Mouse (Mus musculus) brown adipose tissue, adult 24 weeks (tissue): ENCODE measurements at regions not wholly inside any gene's neighbourhood (a gene's known extent, or its start where the extent isn't known, plus 50 kb on each side); places are given as distances from the start of the nearest gene placed in this dataset.

Experiments used
- H3K27ac ChIP-seq: fragments of 200-500 bp; replicated peaks from 2 replicates; pipeline ENCODE4 v1.5.1; 2012; ENCODE audit warnings: low read depth, mild to moderate bottlenecking, low read length
- H3K4me1 ChIP-seq: fragments of 200-500 bp; 2 replicates; pipeline ENCODE4 v1.6.1; 2012; ENCODE audit warnings: low read length, mixed read lengths; ENCODE audit not compliant: control insufficient read depth, insufficient read depth, insufficient read length
- H3K4me3 ChIP-seq: fragments of 200-500 bp; 2 replicates; pipeline ENCODE4 v1.5.1; 2012; ENCODE audit warnings: low read depth, mild to moderate bottlenecking, low read length, moderate library complexity; ENCODE audit not compliant: insufficient read depth

GRCm38 (mm10) chr10:16545445-16545844 lies 1177.6 kb upstream of the Cited2 start:
- H3K27ac ChIP-seq: no peak overlapping the region

GRCm38 (mm10) chr10:16552861-16553635 lies 1170.0 kb upstream of the Cited2 start:
- Histone ChIP-seq H3K4me1 (no peaks in the 10 kb centered on the region), H3K4me3 (no peak overlapping the region), H3K27ac (no peak overlapping the region)

More at GRCm38 (mm10) chr10:16545445-16545844, 1177.6 kb upstream of the Cited2 start:
- Histone ChIP-seq H3K4me3 (no peak overlapping the region), H3K4me1 (no peaks in the 10 kb centered on the region)

DNA sequence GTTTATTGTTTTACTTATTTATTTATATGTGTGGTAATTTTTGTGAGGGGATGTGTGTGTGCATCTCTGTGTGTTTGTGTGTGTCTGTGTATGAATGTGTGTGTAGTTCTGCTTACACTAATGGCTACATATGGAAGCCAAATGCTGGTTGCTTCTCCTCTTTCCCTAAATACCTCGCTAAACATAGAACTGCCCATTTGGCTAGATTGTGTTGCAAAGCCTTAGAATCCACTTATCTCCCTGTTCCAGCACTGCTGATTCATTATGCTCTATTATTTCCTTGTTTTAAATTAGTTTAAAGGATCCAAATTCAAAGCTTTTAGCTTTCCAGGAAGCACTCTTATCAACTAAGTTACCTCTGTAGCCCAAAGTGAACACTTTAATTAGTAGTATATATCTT lies 1148.5 kb upstream of the Cited2 start:
- Histone ChIP-seq H3K4me3 (no peak overlapping the region), H3K4me1 (no peaks in the 10 kb centered on the region), H3K27ac (no peak overlapping the region)

DNA sequence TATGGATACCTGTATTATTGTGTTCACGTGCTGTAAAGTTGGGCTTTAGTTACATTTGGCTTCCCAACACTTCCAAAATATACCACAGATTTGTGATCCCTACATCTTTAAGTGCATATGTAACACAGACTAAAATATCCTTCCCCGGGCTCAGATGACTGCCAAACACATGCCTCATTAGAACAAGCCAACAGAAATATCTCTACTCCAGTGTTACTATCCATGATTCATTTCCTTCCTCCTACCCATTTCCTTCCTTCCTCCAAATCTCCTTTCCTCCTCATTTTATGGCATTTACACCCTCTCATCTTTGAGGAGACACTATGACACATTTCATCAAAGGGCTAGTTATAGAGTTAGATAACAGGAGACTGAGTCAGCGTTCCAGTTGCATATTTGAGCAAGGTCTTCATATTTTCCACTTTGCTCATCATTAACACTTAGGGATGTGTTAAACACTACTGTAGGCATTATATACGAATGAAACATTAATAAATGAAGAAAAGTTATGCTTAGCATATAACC lies 1144.4 kb upstream of the Cited2 start:
- Histone ChIP-seq H3K4me1 (no peaks in the 10 kb centered on the region), H3K27ac (no peak overlapping the region), H3K4me3 (no peak overlapping the region)

- Histone ChIP-seq H3K4me3 (no peak overlapping the region), H3K4me1 (no peaks in the 10 kb centered on the region), H3K27ac (no peak overlapping the region)
Measured at GRCm38 (mm10) chr10:16580200-16580599, 1142.8 kb upstream of the Cited2 start.

- no peak overlapping the region for H3K27ac ChIP-seq
- no peaks in the 10 kb centered on the region for H3K4me1 ChIP-seq
- H3K4me3 ChIP-seq: no peak overlapping the region
Measured at GRCm38 (mm10) chr10:16588833-16589232, 1134.2 kb upstream of the Cited2 start.

- no peaks in the 10 kb centered on the region for H3K4me1 ChIP-seq
- no peak overlapping the region for H3K4me3 ChIP-seq
- no peak overlapping the region for H3K27ac ChIP-seq
Measured at GRCm38 (mm10) chr10:16589399-16589798, 1133.6 kb upstream of the Cited2 start.

DNA sequence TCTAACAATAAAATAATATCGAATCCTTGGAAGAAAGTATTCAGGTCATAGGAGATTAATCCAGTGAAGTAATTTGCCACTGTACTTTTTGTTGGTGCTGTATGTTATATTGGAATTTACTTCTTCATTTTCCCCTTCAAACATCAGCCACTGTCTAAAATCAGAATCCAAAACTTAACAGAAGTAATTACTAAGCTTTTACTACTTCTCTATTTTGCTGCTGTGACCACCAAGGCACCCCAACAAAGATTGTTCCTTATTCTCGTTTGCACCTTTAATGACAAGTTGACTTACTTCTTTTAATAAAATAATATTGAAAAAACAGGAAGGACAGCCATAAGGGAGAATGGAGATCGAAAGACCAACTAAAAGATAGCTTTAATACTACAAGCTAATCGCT lies 1130.1 kb upstream of the Cited2 start:
- H3K27ac ChIP-seq: no peak overlapping the region
- no peak overlapping the region for H3K4me3 ChIP-seq
- no peaks in the 10 kb centered on the region for H3K4me1 ChIP-seq

DNA sequence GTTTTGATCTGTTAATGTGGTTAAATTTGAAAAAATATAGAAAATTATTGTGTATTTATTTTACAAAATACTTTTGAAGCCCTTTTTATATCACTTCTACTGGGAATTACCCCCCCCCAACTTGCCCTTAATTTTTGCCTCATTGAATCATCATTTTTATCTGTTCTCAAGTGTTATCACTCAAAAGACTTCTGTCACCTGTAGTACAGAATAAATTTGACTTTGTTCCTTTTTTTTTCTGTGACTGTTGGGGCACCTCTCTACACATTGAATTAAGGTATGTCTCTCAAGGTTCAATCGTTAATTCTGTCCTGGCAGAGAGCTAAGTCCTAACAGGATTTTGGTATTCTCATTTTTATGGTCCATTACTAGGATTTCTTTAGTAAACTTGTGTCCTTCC lies 1123.0 kb upstream of the Cited2 start:
- Histone ChIP-seq H3K4me3 (no peak overlapping the region), H3K4me1 (no peaks in the 10 kb centered on the region), H3K27ac (no peak overlapping the region)

DNA sequence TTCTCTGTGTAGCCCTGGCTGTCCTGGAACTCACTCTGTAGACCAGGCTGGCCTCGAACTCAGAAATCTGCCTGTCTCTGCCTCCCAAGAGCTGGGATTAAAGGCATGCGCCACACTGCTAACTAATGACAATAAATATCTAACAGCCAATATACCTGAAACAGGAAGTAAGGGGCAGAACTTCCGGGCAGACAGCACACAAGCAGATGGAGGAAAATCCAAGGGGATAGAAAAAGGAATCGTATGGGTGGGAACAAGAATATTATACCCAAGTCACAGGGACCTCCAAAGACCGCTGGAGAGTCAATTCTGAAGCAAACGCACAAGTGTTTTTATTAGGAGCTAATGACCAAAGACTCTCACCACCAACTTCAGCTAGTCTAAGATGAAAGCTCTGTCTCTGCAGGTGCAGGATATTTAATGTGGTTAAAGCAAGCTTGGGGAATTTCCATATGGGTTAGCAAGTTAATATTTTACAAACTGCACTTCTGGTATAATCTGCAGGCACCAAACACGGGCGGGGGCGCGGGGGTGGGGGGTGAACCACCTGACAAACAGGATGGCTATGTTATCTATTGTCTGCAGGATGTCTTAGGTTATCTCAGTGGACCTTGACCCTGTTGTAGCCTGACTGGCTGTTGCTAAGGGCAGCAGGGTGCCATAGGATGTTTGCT lies 1122.3 kb upstream of the Cited2 start:
- H3K4me3 ChIP-seq: no peak overlapping the region
- H3K4me1 ChIP-seq: no peaks in the 10 kb centered on the region
- H3K27ac ChIP-seq: no peak overlapping the region

- H3K4me1 ChIP-seq: no peaks in the 10 kb centered on the region
- H3K27ac ChIP-seq: no peak overlapping the region
- H3K4me3 ChIP-seq: no peak overlapping the region
Measured at GRCm38 (mm10) chr10:16601225-16601595, 1121.8 kb upstream of the Cited2 start.

DNA sequence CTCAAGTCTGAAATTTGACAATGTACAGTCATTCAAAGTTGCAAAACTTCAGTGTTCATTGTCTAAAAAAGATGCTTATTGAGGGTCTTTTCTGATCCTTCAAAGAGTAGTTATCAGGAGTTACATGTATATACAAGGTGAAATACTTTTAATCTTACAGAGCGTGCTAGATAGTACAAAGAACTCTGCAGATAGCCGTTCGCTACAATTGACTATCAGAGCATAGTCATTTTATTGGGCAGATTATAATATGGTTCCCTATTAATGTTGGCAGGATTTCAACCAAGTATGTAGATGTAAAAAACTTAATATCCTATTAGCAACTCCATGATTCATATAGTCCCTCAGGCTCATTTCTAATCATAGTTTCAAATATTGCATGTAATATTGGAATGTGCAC lies 1114.7 kb upstream of the Cited2 start:
- Histone ChIP-seq H3K4me1 (no peaks in the 10 kb centered on the region), H3K27ac (no peak overlapping the region), H3K4me3 (no peak overlapping the region)

- Histone ChIP-seq H3K4me1 (no peaks in the 10 kb centered on the region; the same call in 1 of the 2 replicates), H3K27ac (no peak overlapping the region), H3K4me3 (no peak overlapping the region)
Measured at GRCm38 (mm10) chr10:16618752-16619151, 1104.3 kb upstream of the Cited2 start.

GRCm38 (mm10) chr10:16619584-16619983 lies 1103.4 kb upstream of the Cited2 start:
- H3K4me1 ChIP-seq: no peaks in the 10 kb centered on the region; the same call in 1 of the 2 replicates
- H3K4me3 ChIP-seq: no peak overlapping the region
- H3K27ac ChIP-seq: no peak overlapping the region

DNA sequence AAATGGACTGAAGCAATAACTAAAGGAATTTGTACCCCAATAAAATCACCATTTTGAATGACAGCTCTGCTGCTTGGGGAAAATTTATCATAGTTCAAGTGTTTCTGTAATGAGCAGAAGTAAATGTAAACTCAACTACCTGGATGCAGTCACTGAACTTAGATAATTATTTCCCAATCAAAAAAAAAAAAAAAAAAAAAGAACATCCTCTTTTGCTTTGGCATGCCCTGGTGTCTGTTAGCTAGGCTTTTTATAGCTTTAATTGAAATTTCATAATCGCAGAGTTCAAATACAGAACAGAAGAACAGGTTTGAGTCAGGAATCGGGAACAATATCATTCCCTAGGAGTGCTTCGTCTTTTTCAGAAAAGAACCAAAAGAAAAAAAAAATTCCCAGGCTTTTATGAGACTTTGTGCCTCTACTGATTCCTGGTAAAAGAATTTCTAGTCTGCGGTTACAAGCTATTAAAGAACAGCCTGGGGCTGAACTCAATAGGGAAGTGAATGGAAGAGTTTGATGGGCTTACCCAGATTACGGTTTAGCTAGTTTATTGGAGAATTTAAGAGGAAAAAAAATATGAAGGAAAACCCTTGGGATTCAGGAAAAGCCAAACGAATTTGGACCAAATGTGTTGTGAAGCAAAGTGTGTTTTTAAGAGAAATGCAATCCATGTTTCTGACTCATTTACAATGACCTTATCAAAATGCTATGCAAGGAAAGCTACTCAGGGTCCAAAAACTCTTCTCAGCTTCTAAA lies 1102.0 kb upstream of the Cited2 start:
- Histone ChIP-seq H3K4me1 (no peaks in the 10 kb centered on the region; the same call in 1 of the 2 replicates), H3K4me3 (no peak overlapping the region), H3K27ac (no peak overlapping the region)
